Mouse (Mus musculus) naive thymus-derived CD4-positive, alpha-beta T cell, adult 2 months (primary cell): ENCODE measurements around the gene Vps33b.

Experiments used
- DNase-seq: peaks from one replicate; pipeline ENCODE4 v3.0.0-alpha.2; 2011; ENCODE audit warnings: low read depth

Vps33b gene

GRCm38 (mm10) chr7:80268897-80269750 lies at the start of gene Vps33b:
Gene Vps33b (plus strand): TSS chr7:80269649.
- peak; percentile 95 for DNase-seq

GRCm38 (mm10) chr7:80220237-80220797 lies 49.1 kb upstream of the Vps33b start:
- DNase-seq: no peak

GRCm38 (mm10) chr7:80221179-80221750 lies 48.2 kb upstream of the Vps33b start:
- DNase-seq: no peak

GRCm38 (mm10) chr7:80227065-80227464 lies 42.4 kb upstream of the Vps33b start:
- peak; percentile 26 for DNase-seq

GRCm38 (mm10) chr7:80230196-80230595 lies 39.3 kb upstream of the Vps33b start:
- no peak for DNase-seq

GRCm38 (mm10) chr7:80231971-80232488 lies 37.4 kb upstream of the Vps33b start:
- peak; percentile 58 for DNase-seq

GRCm38 (mm10) chr7:80232489-80233029 lies 36.9 kb upstream of the Vps33b start, which contains the start of the genes Cib1 and Gdpgp1:
Gene Cib1 (minus strand): TSS chr7:80232813.
Gene Gdpgp1 (plus strand): TSS chr7:80232865.
- peak; percentile 100 for DNase-seq

- peak; percentile 42 for DNase-seq
Measured at GRCm38 (mm10) chr7:80233799-80234198, 35.6 kb upstream of the Vps33b start.

- no peak for DNase-seq
Measured at GRCm38 (mm10) chr7:80238542-80238941, 30.9 kb upstream of the Vps33b start.

- DNase-seq: no peak
Measured at GRCm38 (mm10) chr7:80241661-80242060, 27.8 kb upstream of the Vps33b start.

GRCm38 (mm10) chr7:80244851-80245250 lies 24.6 kb upstream of the Vps33b start:
- no peak for DNase-seq

- DNase-seq: peak; percentile 96
Measured at GRCm38 (mm10) chr7:80246148-80246721, 23.2 kb upstream of the Vps33b start, which contains the start of gene Ttll13. Gene Ttll13 (plus strand): TSS chr7:80246376.

GRCm38 (mm10) chr7:80246859-80247258 lies 22.6 kb upstream of the Vps33b start:
- no peak for DNase-seq

GRCm38 (mm10) chr7:80252437-80252836 lies 17.0 kb upstream of the Vps33b start:
- DNase-seq: no peak

- no peak for DNase-seq
Measured at GRCm38 (mm10) chr7:80252886-80253285, 16.6 kb upstream of the Vps33b start.

GRCm38 (mm10) chr7:80255981-80256380 lies 13.5 kb upstream of the Vps33b start:
- peak; percentile 29 for DNase-seq

GRCm38 (mm10) chr7:80257706-80258105 lies 11.7 kb upstream of the Vps33b start:
- no peak for DNase-seq

- DNase-seq: peak; percentile 87
Measured at GRCm38 (mm10) chr7:80260625-80261371, 8.7 kb upstream of the Vps33b start, which contains the start of gene Ngrn. Gene Ngrn (plus strand): TSS chr7:80261215.

GRCm38 (mm10) chr7:80261372-80261990 lies 8.0 kb upstream of the Vps33b start:
- DNase-seq: no peak

- no peak for DNase-seq
Measured at GRCm38 (mm10) chr7:80264606-80265005, 4.8 kb upstream of the Vps33b start.

GRCm38 (mm10) chr7:80267764-80268163 lies 1.7 kb upstream of the Vps33b start:
- DNase-seq: no peak
